Mouse (Mus musculus) midbrain, embryonic 15.5 days (tissue): ENCODE measurements around the gene A430033K04Rik. TPM values are rescaled to one million over a fixed set of nuclear protein-coding genes. Genes with fewer than 3 reads are reported as not detected.

ENCODE experiments used
- microRNA-seq: library from miRNA; unstranded; fragments of <30 nt; microRNA quantifications from one replicate; pipeline ENCODE4, GENCODE M21; 2016
- polyA plus RNA-seq: library from polyadenylated mRNA; unstranded; fragments of >200 nt; fragmentation: Nextera tagmentation; extraction: Ambion mirVana; gene quantifications from 2 replicates; pipeline ENCODE4 v1.2.1, GENCODE M21; 2015

Gene A430033K04Rik
- polyA plus RNA-seq, 1 experiment from 2014 or later = 26.4 TPM

Small RNA genes lying within 50 kb of the gene (microRNA-seq; reads per million reads assigned to microRNA genes)
- not detected for gene Gm24082

Other genes starting within 250 kb of the A430033K04Rik start
- gene Zfp157, start 181.4 kb upstream of the A430033K04Rik start, polyA plus RNA-seq = 70.4 and 79.7 TPM in 2 replicates
- gene 1700123K08Rik, start 58.1 kb upstream of the A430033K04Rik start, polyA plus RNA-seq = not detected in 2 replicates
- 78.4 and 78.6 TPM in 2 replicates for gene Zfp68, start 3.1 kb upstream of the A430033K04Rik start, polyA plus RNA-seq
- 57.9 and 65.4 TPM in 2 replicates for gene Fam20c, start 131.7 kb downstream of the A430033K04Rik start, polyA plus RNA-seq
- not detected in 2 replicates for gene Gm5294, start 197.2 kb downstream of the A430033K04Rik start, polyA plus RNA-seq